ENCODE assay signal across 8 mouse cellular contexts in the genomic region with DNA sequence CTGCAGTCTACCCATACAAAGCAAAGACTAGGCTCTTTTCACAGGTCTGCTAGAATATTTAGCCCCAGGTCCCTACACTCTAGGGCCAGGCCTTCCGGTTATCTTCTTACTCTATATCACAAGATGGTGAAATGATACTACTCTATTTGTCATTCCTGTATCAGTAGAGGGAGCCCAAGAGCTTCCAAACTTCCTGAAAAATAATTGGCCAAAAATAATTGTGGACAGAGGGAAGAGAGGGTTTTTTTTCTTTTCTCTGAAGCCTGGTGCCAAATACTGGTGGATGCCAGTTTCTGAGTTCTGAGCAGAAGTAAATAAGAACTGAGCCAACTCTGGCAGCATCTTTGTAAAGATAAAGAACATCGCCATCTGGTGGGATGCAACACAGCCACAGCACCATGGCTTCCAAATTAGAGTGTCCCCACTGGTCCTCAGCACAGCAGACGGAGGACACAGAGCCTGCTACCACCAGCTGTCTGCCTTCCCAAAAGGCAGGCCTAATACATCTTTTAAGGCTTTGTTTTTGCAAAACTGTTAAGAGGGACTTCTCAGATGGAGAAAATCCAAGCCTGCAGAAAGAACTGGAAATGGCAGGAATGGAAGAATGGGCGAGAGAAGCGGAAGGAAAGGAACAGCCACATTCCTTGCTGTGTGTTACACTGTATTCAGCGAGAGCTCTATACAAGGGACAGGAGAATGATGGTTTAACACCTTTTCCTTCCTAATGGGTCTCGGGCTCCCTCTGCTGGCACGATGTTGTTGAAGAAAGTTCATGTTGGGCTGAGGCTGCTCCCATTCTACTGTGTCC.
DNase-seq lines count a peak whose midpoint lies in the region; ATAC-seq lines count a peak whose summit lies in the region.

No protein-coding gene starts in this region.

- ATAC-seq in limb, embryonic 11.5 days (ENCODE audit: insufficient number of reproducible peaks, low FRiP score, low TSS enrichment, low read depth): peak; percentile 75
- peak; percentile 68; the same call in 1 of the 2 replicates for ATAC-seq in stomach, embryonic 14.5 days (ENCODE audit: insufficient number of reproducible peaks, insufficient read depth, low FRiP score, low read depth)

- H3K9ac ChIP-seq in limb, embryonic 11.5 days (ENCODE audit: low read length): no peak overlapping the region
- H3K9ac ChIP-seq in stomach, embryonic 14.5 days (replicated peaks; ENCODE audit: low read depth, low read length): no peak overlapping the region

- H3K36me3 ChIP-seq in limb, embryonic 11.5 days (ENCODE audit: control insufficient read depth, insufficient read depth, low read length): no peaks in the 10 kb centered on the region
- H3K36me3 ChIP-seq in stomach, embryonic 14.5 days (ENCODE audit: control insufficient read depth, insufficient read depth, low read length): no peaks in the 10 kb centered on the region

- no peaks in the 10 kb centered on the region for H3K27me3 ChIP-seq in limb, embryonic 11.5 days (ENCODE audit: control insufficient read depth, insufficient read depth, low read length)
- no peaks in the 10 kb centered on the region for H3K27me3 ChIP-seq in stomach, embryonic 14.5 days (ENCODE audit: control insufficient read depth, insufficient read depth, low read length)

- WGBS in limb, embryonic 11.5 days: 37% methylated on average over 8 of the region's 8 CpGs
- 38% methylated on average over 8 of the region's 8 CpGs for WGBS in stomach, embryonic 14.5 days

- no peaks in the 10 kb centered on the region for H3K9me3 ChIP-seq in limb, embryonic 11.5 days (ENCODE audit: control insufficient read depth, low read length)
- no peaks in the 10 kb centered on the region for H3K9me3 ChIP-seq in stomach, embryonic 14.5 days (ENCODE audit: control insufficient read depth, low read depth, low read length)

- H3K4me3 ChIP-seq in limb, embryonic 11.5 days (ENCODE audit: low read depth, low read length): no peak overlapping the region
- H3K4me3 ChIP-seq in stomach, embryonic 14.5 days (ENCODE audit: low read depth, low read length): no peak overlapping the region

- no peak overlapping the region for H3K27ac ChIP-seq in limb, embryonic 11.5 days (replicated peaks; ENCODE audit: low read depth, low read length)
- no peak overlapping the region for H3K27ac ChIP-seq in stomach, embryonic 14.5 days (ENCODE audit: low read length)

- DNase-seq in adrenal gland, adult (ENCODE audit: inconsistent age in 2 of 2, low spot score in 1 of 2): peak; percentile 61 to 86
- DNase-seq in adrenal gland, adult 8-10 months: no peak
- peak; percentile 75 to 92 for DNase-seq in cerebellum, postnatal 4 days (ENCODE audit: low spot score in 2 of 2)
- DNase-seq in gastrocnemius, postnatal 10 days: peak; percentile 81
- DNase-seq in kidney, adult 8-10 months: peak; percentile 26 to 77
- DNase-seq in limb, embryonic 11.5 days (ENCODE audit: low spot score): peak; percentile 85
- peak; percentile 78 for DNase-seq in neural tube, embryonic 10.5 days (ENCODE audit: extremely low spot score, low spot score)

- no peak overlapping the region for H3K4me2 ChIP-seq in limb, embryonic 11.5 days (ENCODE audit: low read depth, severe bottlenecking)
- no peak overlapping the region for H3K4me2 ChIP-seq in stomach, embryonic 14.5 days (replicated peaks; ENCODE audit: low read depth, low read length)

- H3K4me1 ChIP-seq in limb, embryonic 11.5 days (ENCODE audit: control insufficient read depth, insufficient read depth, low read length): no peaks in the 10 kb centered on the region
- H3K4me1 ChIP-seq in stomach, embryonic 14.5 days (ENCODE audit: control insufficient read depth, insufficient read depth, low read length): no peaks in the 10 kb centered on the region
